Mouse (Mus musculus): Measurements from ENCODE around the gene Ttc21b. TPM values are rescaled to one million over a fixed set of nuclear protein-coding genes. Genes with fewer than 3 reads are reported as not detected.

The Ttc21b gene
- 0.96 and 1.2 TPM in 2 replicates for polyA plus RNA-seq (2015; fragmentation: Nextera tagmentation; extraction: Ambion mirVana)

DNA sequence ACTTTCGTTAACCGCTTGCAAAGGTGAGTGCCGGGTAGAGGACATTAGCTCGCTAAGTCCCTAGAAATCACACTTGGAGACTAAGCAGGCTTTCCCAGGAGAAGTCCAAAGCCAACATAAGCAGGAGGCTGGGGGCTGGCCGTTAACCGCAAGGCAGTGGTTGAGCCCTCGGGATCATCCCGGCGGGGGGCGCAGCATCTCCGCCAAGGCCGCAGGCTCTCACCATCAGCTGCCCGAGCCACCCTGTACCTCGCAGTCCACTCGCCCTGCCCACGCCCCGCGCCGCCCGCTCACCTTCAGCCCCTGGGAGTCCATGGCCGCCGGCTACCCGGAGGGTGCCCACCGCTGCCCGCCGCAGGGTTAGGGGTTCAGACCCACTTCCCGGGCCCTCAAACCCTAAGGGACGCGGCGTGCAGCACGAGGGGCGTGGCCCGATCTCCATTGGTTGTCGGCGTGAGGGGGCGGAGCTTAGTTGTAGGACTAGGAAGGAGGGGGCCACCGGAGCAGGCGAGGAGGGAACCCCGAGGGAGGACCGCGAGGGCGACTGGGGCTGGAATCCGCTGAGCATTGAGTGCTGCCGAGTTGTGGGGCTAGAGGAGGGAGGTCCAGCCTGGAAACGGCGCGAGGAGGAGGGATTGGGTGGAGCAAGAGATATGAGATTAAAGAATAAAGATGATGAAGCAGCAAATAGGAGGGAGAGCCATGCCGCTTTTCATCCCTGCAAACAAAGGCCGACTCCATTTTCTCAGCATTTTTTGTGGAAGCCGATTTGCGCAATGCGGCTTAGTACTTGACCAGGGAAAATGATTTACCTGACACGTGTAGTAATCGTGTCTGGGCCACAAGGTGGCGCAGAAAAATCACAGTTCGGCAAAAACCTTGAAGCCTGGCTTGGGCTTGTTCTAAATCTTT, at the start of gene Ttc21b:
Gene Ttc21b (minus strand): TSS at position 398 of the 912 bp plus-strand sequence.
- H3K9ac ChIP-seq (ENCODE audit: low read depth, low read length) = peak within 1 kb of the TSS; percentile 47; the same call in 1 of the 2 replicates
- H3K4me3 ChIP-seq (ENCODE audit: low read depth, low read length) = peak within 1 kb of the TSS; percentile 69
- H3K4me1 ChIP-seq (ENCODE audit: control insufficient read depth, low read depth, low read length) = peaks cover 3% of the 10 kb centered on the region; the same call in 1 of the 2 replicates
- peak within 1 kb of the TSS; percentile 85 for H3K4me2 ChIP-seq (ENCODE audit: low read depth, low read length)
- under 1% methylated on average over 56 of the region's 56 CpGs for WGBS (ENCODE audit: insufficient replicate concordance)
- no peaks in the 10 kb centered on the region for H3K36me3 ChIP-seq (ENCODE audit: control insufficient read depth, insufficient read depth)
- H3K27ac ChIP-seq (ENCODE audit: low read length) = no peak within 1 kb of the TSS
- no peaks in the 10 kb centered on the region for H3K27me3 ChIP-seq (ENCODE audit: control insufficient read depth, insufficient read depth, low read depth, low read length)
- ATAC-seq (ENCODE audit: low read depth) = peak; percentile 96
- H3K9me3 ChIP-seq (replicated peaks; ENCODE audit: control insufficient read depth, low read length) = no peaks in the 10 kb centered on the region

DNA sequence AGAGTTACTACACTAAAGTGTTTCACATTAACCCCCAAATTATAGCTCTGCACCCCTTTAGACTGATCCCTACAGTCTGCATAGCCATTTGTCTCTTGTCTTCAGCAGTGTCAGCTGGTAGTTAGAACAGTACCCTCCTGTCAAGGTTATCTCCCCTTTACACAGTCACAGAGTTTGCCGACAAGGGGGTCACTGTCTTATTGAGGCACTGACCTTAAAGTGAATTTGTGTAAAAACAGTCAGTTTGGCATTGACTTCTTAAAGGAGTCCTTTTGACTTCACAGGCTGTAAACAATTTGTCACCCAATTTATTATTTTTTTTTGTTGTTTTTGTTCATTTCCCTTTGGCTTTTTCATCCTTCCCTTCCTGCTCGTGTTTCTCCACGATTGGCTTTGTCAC, 16.1 kb upstream of the Ttc21b start:
- Histone ChIP-seq H3K27ac (ENCODE audit: low read length) (no peak overlapping the region), H3K9me3 (replicated peaks; ENCODE audit: control insufficient read depth, low read length) (no peaks in the 10 kb centered on the region), H3K36me3 (ENCODE audit: control insufficient read depth, insufficient read depth) (no peaks in the 10 kb centered on the region), H3K9ac (ENCODE audit: low read depth, low read length) (no peak overlapping the region), H3K4me1 (ENCODE audit: control insufficient read depth, low read depth, low read length) (no peaks in the 10 kb centered on the region), H3K27me3 (ENCODE audit: control insufficient read depth, insufficient read depth, low read depth, low read length) (no peaks in the 10 kb centered on the region), H3K4me2 (ENCODE audit: low read depth, low read length) (no peak overlapping the region), H3K4me3 (ENCODE audit: low read depth, low read length) (no peak overlapping the region)
- WGBS (ENCODE audit: insufficient replicate concordance) = 72% methylated on average over 3 of the region's 3 CpGs
- no peak for ATAC-seq (ENCODE audit: low read depth)

DNA sequence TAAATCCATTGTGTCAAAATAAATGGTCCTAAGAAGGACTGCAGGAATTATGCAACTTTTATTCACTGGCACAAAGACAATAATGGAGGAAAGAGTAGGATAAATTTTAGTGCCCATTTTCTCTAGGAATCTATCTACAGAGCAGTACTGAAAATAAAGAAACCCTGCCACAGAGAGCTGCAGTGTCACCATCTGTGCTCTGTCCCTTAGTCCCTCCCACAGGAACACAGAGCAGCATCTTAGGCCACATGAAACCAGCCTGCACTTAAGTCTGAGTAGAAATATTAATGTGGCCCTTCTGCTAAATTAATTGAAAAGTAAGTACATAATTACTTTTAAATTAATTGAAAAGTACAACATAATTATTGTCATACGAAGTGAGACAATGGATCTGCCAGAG, 12.4 kb downstream of the Ttc21b start:
- no peaks in the 10 kb centered on the region for H3K36me3 ChIP-seq (ENCODE audit: control insufficient read depth, insufficient read depth)
- no peaks in the 10 kb centered on the region for H3K4me1 ChIP-seq (ENCODE audit: control insufficient read depth, low read depth, low read length)
- H3K4me2 ChIP-seq (ENCODE audit: low read depth, low read length) = no peak overlapping the region
- no peak overlapping the region for H3K4me3 ChIP-seq (ENCODE audit: low read depth, low read length)
- no peaks in the 10 kb centered on the region for H3K9me3 ChIP-seq (replicated peaks; ENCODE audit: control insufficient read depth, low read length)
- no peak overlapping the region for H3K27ac ChIP-seq (ENCODE audit: low read length)
- H3K9ac ChIP-seq (ENCODE audit: low read depth, low read length) = no peak overlapping the region
- no peaks in the 10 kb centered on the region for H3K27me3 ChIP-seq (ENCODE audit: control insufficient read depth, insufficient read depth, low read depth, low read length)
- 67% methylated on average over 1 of the region's 1 CpGs for WGBS (ENCODE audit: insufficient replicate concordance)
- ATAC-seq (ENCODE audit: low read depth) = no peak

DNA sequence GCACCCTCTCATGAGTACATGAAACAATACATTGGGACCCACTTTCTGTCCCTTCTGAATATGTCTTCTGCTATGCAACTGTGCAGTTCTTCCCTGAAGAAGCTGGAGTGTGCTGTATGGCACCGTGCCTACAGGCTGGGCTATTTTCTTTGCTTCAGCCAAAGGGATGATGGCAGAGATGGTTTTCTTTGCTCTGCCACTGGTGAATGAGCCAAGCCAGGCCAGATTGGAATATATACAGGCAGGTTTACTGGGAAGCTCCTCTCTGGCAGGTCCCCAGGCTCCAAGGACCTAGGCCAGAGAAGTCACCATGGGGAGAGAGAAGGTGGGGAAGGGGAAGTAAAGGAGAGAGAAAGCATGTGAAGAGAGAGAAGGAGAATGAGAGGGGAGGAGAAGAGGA, 16.1 kb downstream of the Ttc21b start:
- Histone ChIP-seq H3K36me3 (ENCODE audit: control insufficient read depth, insufficient read depth) (no peaks in the 10 kb centered on the region), H3K9ac (ENCODE audit: low read depth, low read length) (no peak overlapping the region), H3K4me1 (ENCODE audit: control insufficient read depth, low read depth, low read length) (no peaks in the 10 kb centered on the region), H3K4me2 (ENCODE audit: low read depth, low read length) (no peak overlapping the region), H3K9me3 (replicated peaks; ENCODE audit: control insufficient read depth, low read length) (no peaks in the 10 kb centered on the region), H3K4me3 (ENCODE audit: low read depth, low read length) (no peak overlapping the region), H3K27me3 (ENCODE audit: control insufficient read depth, insufficient read depth, low read depth, low read length) (no peaks in the 10 kb centered on the region), H3K27ac (ENCODE audit: low read length) (no peak overlapping the region)
- ATAC-seq (ENCODE audit: low read depth) = no peak
- 76% methylated on average over 1 of the region's 1 CpGs for WGBS (ENCODE audit: insufficient replicate concordance)

DNA sequence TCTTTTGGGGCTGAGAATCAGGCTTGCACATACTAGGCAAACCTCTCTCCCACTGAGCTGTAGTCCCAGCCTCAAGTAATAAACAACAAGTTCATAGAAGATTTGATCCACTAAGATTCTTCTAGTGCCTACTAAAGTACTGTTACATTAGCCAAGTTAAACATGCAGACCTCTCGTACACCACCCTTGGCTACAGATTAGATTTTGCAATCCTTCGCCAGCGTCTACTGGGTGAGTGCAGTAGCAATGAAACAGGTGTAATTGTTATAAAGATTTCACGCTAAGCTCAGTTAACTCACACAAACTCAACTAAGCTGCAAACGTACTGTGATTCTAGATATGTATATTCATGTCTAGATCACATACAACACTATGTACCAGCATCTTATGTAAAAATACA, 17.5 kb downstream of the Ttc21b start:
- no peaks in the 10 kb centered on the region for H3K36me3 ChIP-seq (ENCODE audit: control insufficient read depth, insufficient read depth)
- no peaks in the 10 kb centered on the region for H3K27me3 ChIP-seq (ENCODE audit: control insufficient read depth, insufficient read depth, low read depth, low read length)
- no peak overlapping the region for H3K4me3 ChIP-seq (ENCODE audit: low read depth, low read length)
- no peaks in the 10 kb centered on the region for H3K9me3 ChIP-seq (replicated peaks; ENCODE audit: control insufficient read depth, low read length)
- no peak overlapping the region for H3K4me2 ChIP-seq (ENCODE audit: low read depth, low read length)
- WGBS (ENCODE audit: insufficient replicate concordance) = 69% methylated on average over 5 of the region's 5 CpGs
- H3K9ac ChIP-seq (ENCODE audit: low read depth, low read length) = no peak overlapping the region
- H3K4me1 ChIP-seq (ENCODE audit: control insufficient read depth, low read depth, low read length) = no peaks in the 10 kb centered on the region
- ATAC-seq (ENCODE audit: low read depth) = no peak
- no peak overlapping the region for H3K27ac ChIP-seq (ENCODE audit: low read length)

DNA sequence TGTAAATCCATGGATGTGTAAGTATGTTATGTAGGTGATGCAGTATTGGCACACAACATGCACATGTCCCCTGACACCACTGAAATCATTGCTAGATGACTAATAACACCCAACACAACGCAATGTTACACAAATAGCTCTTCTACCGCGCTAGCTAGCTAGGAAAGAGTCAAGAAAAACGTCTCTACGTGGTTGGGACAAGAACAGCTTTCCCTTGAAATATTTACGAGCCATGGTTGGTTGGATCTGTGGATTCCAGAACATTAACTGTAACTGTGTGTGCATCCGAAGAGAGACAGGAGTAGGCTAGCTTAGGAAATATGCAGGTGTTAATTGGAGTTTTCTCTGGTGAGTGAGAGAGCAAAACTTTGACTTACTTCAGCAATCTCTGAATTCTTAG, 35.5 kb downstream of the Ttc21b start:
- no peaks in the 10 kb centered on the region for H3K36me3 ChIP-seq (ENCODE audit: control insufficient read depth, insufficient read depth)
- no peaks in the 10 kb centered on the region for H3K9me3 ChIP-seq (replicated peaks; ENCODE audit: control insufficient read depth, low read length)
- no peak overlapping the region for H3K4me2 ChIP-seq (ENCODE audit: low read depth, low read length)
- no peak overlapping the region for H3K4me3 ChIP-seq (ENCODE audit: low read depth, low read length)
- WGBS (ENCODE audit: insufficient replicate concordance) = 68% methylated on average over 7 of the region's 7 CpGs
- H3K27ac ChIP-seq (ENCODE audit: low read length) = no peak overlapping the region
- no peak overlapping the region for H3K9ac ChIP-seq (ENCODE audit: low read depth, low read length)
- no peaks in the 10 kb centered on the region for H3K4me1 ChIP-seq (ENCODE audit: control insufficient read depth, low read depth, low read length)
- H3K27me3 ChIP-seq (ENCODE audit: control insufficient read depth, insufficient read depth, low read depth, low read length) = no peaks in the 10 kb centered on the region
- ATAC-seq (ENCODE audit: low read depth) = no peak

DNA sequence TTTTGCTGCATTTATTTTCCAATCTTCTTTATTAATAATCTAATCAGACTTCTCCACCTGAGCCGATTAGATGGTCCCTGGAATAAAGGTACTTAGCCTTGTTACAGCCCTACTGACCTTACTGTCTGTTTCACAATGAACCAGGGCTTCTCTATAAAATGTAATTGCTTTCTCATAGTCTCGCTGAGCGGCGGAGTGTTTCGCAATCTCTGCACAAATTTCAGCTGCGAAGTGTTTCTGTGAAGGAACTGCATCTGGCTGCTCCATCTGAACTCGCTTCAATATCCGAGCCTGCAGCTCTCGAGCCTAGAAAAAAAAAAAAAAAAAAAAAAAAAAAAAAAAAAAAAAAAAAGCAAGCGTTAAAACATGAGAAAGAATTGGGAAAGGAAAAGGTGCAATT, 46.5 kb downstream of the Ttc21b start:
- Histone ChIP-seq H3K36me3 (ENCODE audit: control insufficient read depth, insufficient read depth) (no peaks in the 10 kb centered on the region), H3K27me3 (ENCODE audit: control insufficient read depth, insufficient read depth, low read depth, low read length) (no peaks in the 10 kb centered on the region), H3K4me3 (ENCODE audit: low read depth, low read length) (no peak overlapping the region), H3K27ac (ENCODE audit: low read length) (no peak overlapping the region), H3K4me2 (ENCODE audit: low read depth, low read length) (no peak overlapping the region), H3K9ac (ENCODE audit: low read depth, low read length) (no peak overlapping the region), H3K9me3 (replicated peaks; ENCODE audit: control insufficient read depth, low read length) (no peaks in the 10 kb centered on the region), H3K4me1 (ENCODE audit: control insufficient read depth, low read depth, low read length) (no peaks in the 10 kb centered on the region)
- ATAC-seq (ENCODE audit: low read depth) = no peak
- WGBS (ENCODE audit: insufficient replicate concordance) = 50% methylated on average over 10 of the region's 10 CpGs

DNA sequence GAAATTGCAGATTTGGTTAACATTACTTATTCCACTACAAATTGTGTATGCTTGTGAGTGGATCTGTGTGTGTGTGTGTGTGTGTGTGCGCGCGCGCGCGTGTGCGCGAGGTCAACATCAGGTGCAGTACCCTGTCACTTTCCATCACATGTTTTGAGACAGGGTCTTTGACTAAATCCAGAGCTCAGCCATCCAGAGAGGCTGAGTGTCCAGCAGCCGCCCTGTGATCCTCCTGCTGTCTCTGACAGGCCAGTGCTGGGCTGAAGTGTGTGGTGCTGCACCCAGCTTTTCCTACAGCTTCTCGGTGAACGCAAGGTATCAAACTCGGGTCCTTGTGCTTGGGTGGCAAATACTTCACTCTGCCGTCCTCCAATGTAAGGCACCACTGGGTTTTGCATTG, 47.1 kb downstream of the Ttc21b start:
- no peak for ATAC-seq (ENCODE audit: low read depth)

DNA sequence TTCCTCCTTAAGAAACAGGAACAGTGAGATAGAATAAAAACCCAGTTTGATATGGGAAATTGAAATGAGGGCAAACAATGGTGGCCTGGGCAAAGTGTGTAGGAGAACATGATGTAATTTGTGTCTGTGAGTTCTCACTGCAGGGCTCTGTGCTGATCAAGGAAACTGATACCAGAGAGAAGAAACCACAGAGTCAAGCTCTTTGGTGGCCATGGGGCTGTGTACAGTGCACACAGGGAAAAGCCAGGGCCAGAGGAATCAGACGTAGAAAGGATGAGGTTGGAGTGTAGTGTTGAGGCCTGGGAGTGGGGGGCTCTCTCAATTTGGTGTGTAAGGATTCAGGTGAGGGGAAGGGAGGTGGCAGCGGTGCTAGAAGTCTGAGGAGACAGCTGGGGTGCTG, 49.6 kb downstream of the Ttc21b start:
- H3K27ac ChIP-seq (ENCODE audit: low read length) = no peak overlapping the region
- no peak overlapping the region for H3K4me3 ChIP-seq (ENCODE audit: low read depth, low read length)
- no peaks in the 10 kb centered on the region for H3K9me3 ChIP-seq (replicated peaks; ENCODE audit: control insufficient read depth, low read length)
- ATAC-seq (ENCODE audit: low read depth) = no peak
- 46% methylated on average over 2 of the region's 2 CpGs for WGBS (ENCODE audit: insufficient replicate concordance)
- H3K36me3 ChIP-seq (ENCODE audit: control insufficient read depth, insufficient read depth) = no peaks in the 10 kb centered on the region
- no peak overlapping the region for H3K9ac ChIP-seq (ENCODE audit: low read depth, low read length)
- no peaks in the 10 kb centered on the region for H3K27me3 ChIP-seq (ENCODE audit: control insufficient read depth, insufficient read depth, low read depth, low read length)
- H3K4me2 ChIP-seq (ENCODE audit: low read depth, low read length) = no peak overlapping the region
- H3K4me1 ChIP-seq (ENCODE audit: control insufficient read depth, low read depth, low read length) = no peaks in the 10 kb centered on the region

More for the DNA sequence above, 47.1 kb downstream of the Ttc21b start:
- Histone ChIP-seq H3K4me2 (ENCODE audit: low read depth, low read length) (no peak overlapping the region), H3K4me1 (ENCODE audit: control insufficient read depth, low read depth, low read length) (no peaks in the 10 kb centered on the region), H3K27me3 (ENCODE audit: control insufficient read depth, insufficient read depth, low read depth, low read length) (no peaks in the 10 kb centered on the region), H3K36me3 (ENCODE audit: control insufficient read depth, insufficient read depth) (no peaks in the 10 kb centered on the region), H3K9me3 (replicated peaks; ENCODE audit: control insufficient read depth, low read length) (no peaks in the 10 kb centered on the region), H3K9ac (ENCODE audit: low read depth, low read length) (no peak overlapping the region), H3K27ac (ENCODE audit: low read length) (no peak overlapping the region), H3K4me3 (ENCODE audit: low read depth, low read length) (no peak overlapping the region)
- 87% methylated on average over 13 of the region's 13 CpGs for WGBS (ENCODE audit: insufficient replicate concordance)

Measured in liver, embryonic 16.5 days (tissue).